Mouse (Mus musculus) neutrophil, adult 65 days (primary cell): ENCODE data around the gene Apela. TPM values are rescaled to one million over a fixed set of nuclear protein-coding genes. Genes with fewer than 3 reads are reported as not detected.

Experiments used
- total RNA-seq: library from RNA; stranded (reverse); gene quantifications from 2 replicates; pipeline ENCODE4 v1.2.4, GENCODE M21; 2023

Apela gene
- not detected in 2 replicates for total RNA-seq

DNA sequence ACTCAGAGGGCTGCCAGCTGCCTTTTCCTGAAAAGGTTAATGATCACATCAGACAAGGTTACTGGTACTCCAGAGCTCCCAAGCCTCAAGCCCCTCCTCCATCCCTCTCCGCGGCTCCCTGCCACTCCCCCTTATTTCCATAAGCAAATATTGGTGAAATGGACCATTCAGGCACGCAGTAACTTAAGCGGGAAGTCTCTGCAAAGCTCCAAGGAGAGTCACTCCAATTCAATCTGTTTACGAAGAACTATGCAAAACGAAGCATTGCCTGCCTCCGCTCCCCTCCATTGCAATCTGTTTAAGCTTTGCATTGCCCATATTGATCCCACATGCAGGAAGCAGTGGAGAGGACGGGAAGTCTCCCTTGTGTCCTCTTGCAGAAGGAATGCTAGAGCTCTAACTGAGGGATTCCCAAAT, at the start of gene Apela:
Apela (minus strand) TSS at position 220 of the 417 bp plus-strand sequence.

DNA sequence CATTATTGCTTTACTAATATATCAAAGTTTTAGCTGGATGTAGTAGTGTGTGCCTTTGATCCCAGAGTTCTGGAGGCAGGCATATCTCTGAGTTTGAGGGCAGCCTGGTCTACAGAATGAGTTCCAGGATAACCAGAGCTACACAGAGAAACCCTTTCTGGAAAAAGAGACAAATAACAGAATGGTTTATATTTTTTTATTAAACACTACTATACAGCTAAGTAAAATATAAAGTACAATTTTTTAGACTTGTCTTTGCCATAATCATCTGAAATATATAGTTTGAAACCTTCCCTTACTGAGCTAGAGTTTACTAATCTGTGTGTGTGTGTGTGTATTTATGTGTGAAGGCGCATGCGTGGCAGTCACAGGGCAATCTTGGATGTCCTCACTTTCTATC, 37.6 kb upstream of the Apela start, which contains the start of gene Gm10663:
Gm10663 (plus strand) TSS at position 301 of the 400 bp plus-strand sequence.

DNA sequence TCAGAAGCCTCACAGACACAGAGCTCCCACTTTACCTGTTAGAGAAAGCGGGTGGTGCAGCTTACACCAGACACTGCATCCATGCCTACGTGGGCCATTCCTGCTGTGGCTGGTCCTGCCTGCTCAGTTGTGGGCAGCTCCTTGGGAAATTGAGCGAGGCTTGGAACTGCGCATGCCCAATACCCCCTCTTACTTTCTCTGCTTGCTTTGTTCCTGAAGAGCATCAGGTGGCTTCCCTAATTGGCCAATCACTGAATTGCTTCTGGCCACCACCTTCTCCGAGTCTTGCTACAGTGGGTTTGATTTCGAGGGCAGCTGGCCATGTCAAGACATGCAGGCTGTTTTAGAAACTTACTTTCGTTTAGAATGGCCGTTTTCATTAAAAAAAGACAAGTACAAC, 18.7 kb downstream of the Apela start, which contains the start of the genes Trim61 and Trim60:
Trim61 (minus strand) TSS at position 101 of the 400 bp plus-strand sequence.
Trim60 (minus strand) TSS at position 162 of the 400 bp plus-strand sequence.

DNA sequence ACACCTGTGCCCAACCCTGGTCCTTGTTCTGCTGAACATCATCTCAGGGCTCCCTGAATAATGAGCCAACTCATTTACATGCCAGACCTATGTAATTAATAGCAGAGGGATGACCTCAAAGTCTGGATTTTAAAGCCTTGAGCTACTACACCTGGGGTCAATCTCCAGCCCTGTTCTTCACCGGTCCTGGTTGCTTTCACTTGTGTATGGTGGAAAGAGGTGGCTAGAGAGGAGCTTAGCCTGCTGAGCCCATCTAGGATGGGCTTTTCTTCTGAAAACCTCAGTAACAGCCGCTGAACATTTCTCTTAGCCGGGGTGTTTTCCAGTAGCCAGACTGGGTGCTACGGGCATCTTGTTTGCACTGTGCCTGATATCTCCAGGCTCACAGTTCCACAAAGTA, 49.4 kb downstream of the Apela start, which contains the start of gene Trim75:
Trim75 (minus strand) TSS at position 101 of the 400 bp plus-strand sequence.

Other genes starting within 250 kb of the Apela start
- 48.7 and 77.2 TPM in 2 replicates for gene Klhl2, start 187.3 kb downstream of the Apela start, total RNA-seq
- 25.7 and 30.8 TPM in 2 replicates for gene Tmem192, start 90.2 kb downstream of the Apela start, total RNA-seq
- not detected in 2 replicates for gene Trim75, start 49.5 kb downstream of the Apela start, total RNA-seq
- gene Trim61, start 18.8 kb downstream of the Apela start, total RNA-seq = not detected in 2 replicates
- gene Trim60, start 18.8 kb downstream of the Apela start, total RNA-seq = not detected in 2 replicates
- not detected in 2 replicates for gene Gm10663, start 37.7 kb upstream of the Apela start, total RNA-seq
- not detected in 2 replicates for gene BC030870, start 92.2 kb upstream of the Apela start, total RNA-seq